Mouse (Mus musculus): ENCODE data around the gene Cks2. TPM values are rescaled to one million over a fixed set of nuclear protein-coding genes. Genes with fewer than 3 reads are reported as not detected.
"Not testable (repeated sequence)": the region's sequence is repeated elsewhere in the genome, so short reads cannot be mapped to it uniquely, and the experiment has no call there.

The Cks2 gene
- polyA plus RNA-seq, 1 experiment: 4.8 TPM

DNA sequence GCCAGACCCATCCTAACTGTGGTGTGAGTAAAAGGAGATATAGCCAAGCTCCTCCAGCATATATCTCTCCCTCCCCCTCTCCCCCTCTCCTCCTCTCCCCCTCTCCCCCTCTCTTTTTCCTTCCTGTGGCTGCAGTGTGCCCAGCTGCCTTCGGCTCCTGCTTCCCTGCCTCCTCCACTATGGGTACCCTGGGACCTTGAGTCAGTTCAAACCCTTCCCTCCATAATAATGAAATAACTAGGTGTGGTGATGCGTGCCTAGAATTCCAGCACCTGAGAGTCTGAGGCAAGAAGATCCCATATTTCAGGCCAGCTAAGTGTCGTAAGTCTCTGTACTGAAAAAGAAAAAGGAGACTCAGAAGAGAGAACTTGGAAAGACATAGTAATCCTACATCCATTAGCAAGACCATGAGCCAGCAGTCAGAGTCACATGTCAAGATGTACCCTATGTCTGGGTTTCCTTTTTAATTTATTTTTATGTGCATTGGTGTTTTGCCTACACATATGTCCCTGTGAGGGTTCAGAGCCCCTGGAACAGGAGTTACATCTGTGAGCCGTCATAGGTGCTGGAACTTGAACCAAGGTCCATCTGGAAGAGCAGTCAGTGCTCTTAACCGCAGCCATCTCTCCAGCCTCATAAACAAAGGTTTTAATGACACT, 12.3 kb upstream of the Cks2 start:
- no peak for DNase-seq
- H3K4me1 ChIP-seq (ENCODE audit: control insufficient read depth, insufficient read depth, low read length): no peaks in the 10 kb centered on the region
- H3K4me3 ChIP-seq (replicated peaks; ENCODE audit: extremely low read depth, low read depth, low read length): no peak overlapping the region
- WGBS: 80% methylated on average over 5 of the region's 5 CpGs
- TF ChIP-seq POLR2A (IDR thresholded peaks at IDR 0.05; ENCODE audit: borderline replicate concordance, extremely low read depth, low read depth, low read length): no peak

DNA sequence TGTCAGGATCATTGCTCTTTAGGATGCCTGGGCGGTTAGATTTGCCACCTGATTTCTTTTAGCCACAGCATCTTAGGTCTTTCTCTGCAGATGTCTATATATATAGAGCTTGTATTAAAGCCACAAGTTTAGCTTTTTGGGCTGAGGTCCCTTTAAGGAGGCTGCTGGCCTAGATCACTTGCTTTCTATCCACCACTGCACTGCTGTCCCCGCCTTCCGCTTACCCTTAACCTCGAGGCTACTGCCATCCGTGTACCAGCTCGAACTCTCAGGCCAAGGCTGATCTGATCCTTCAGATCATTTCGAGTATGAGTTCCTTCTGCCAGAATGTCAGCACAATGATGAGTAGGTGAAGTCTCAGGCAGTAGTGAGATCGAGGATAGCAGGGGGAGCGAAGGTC, 9.6 kb upstream of the Cks2 start:
- H3K4me1 ChIP-seq (ENCODE audit: control insufficient read depth, insufficient read depth, low read length): not testable (repeated sequence)

DNA sequence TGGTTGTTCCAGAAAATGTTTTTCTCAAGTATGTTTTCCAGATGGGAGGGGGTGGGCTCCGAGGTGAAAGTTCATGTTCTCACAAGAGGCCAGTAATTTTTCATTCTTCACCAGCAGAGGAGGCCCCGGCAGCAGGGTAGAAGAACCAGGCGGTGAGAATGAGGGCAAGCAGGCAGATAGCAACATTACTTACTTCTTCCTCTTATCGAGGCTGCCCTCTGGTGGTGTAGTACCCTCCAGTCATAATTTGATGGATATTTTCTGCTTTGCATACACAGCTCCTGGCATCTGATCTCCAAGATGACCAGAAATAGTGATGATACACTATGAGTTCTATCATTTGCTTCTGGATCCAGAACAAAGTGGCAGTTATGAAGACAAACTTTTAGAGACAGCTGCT, 6.1 kb upstream of the Cks2 start:
- 79% methylated on average over 4 of the region's 4 CpGs for WGBS
- TF ChIP-seq POLR2A (IDR thresholded peaks at IDR 0.05; ENCODE audit: borderline replicate concordance, extremely low read depth, low read depth, low read length): no peak
- TF ChIP-seq CTCF (IDR thresholded peaks at IDR 0.05; ENCODE audit: insufficient read depth, low read length): no peak
- Histone ChIP-seq H3K4me1 (ENCODE audit: control insufficient read depth, insufficient read depth, low read length) (no peaks in the 10 kb centered on the region), H3K4me3 (replicated peaks; ENCODE audit: extremely low read depth, low read depth, low read length) (no peak overlapping the region)
- no peak for DNase-seq

More for the DNA sequence above, 9.6 kb upstream of the Cks2 start:
- WGBS: 42% methylated on average over 6 of the region's 9 CpGs
- DNase-seq; H3K4me3 ChIP-seq (replicated peaks; ENCODE audit: extremely low read depth, low read depth, low read length): not testable (repeated sequence)

DNA sequence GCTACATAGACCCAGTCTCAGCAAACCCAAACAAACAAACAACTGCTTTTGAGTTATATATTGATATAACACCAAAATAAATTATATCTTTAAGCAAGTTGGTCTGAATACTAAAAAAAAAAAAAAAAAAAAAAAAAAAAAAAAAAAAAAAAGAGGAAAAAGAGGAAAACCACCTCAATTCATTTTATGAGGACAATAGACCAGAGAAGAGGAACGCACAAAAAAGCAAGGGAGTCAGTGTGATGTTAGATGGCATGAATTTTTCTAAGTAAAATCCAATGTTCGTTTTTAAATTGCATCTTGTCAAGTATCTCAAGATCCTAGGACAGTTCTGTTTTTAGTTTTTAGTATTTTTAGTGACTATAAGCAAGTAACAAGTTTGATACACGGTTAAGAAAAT, 3.6 kb upstream of the Cks2 start:
- 82% methylated on average over 3 of the region's 3 CpGs for WGBS
- no peak for DNase-seq
- TF ChIP-seq CTCF (IDR thresholded peaks at IDR 0.05; ENCODE audit: insufficient read depth, low read length): no peak
- TF ChIP-seq POLR2A (IDR thresholded peaks at IDR 0.05; ENCODE audit: borderline replicate concordance, extremely low read depth, low read depth, low read length): no peak
- Histone ChIP-seq H3K4me1 (ENCODE audit: control insufficient read depth, insufficient read depth, low read length) (peaks cover 8% of the 10 kb centered on the region), H3K4me3 (replicated peaks; ENCODE audit: extremely low read depth, low read depth, low read length) (no peak overlapping the region)

DNA sequence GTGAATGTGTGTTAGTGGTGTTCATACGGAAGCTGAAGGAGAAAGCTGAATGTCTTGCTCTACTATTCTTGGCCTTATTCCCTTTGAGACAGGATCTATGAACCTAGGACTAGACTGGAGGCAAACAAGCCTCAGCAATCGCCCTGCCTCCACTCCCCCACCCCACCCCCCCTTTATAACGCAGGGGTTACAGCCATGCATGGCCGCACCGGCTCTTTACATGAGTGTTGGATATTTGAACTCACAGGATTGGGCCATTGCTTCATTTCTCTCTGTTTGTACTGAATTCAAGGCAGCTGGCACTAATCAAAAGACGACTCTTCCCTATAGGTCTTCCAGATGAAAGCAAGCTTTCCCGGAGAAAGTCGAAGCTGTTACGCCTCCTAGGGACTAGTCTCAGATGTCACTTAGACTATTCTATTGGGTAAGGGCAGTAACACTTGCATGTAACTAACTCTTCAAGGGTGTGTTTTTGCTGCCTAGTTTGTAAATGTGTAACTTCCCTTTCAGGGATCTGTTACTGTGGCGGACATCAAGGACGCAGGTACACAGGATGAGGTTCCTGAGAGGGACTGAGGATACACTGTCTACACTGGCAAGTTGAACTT, 2.8 kb upstream of the Cks2 start:
- Histone ChIP-seq H3K4me1 (ENCODE audit: control insufficient read depth, insufficient read depth, low read length) (peaks cover 8% of the 10 kb centered on the region), H3K4me3 (replicated peaks; ENCODE audit: extremely low read depth, low read depth, low read length) (no peak overlapping the region)
- 37% methylated on average over 11 of the region's 11 CpGs for WGBS
- TF ChIP-seq CTCF (IDR thresholded peaks at IDR 0.05; ENCODE audit: insufficient read depth, low read length) (no peak), POLR2A (IDR thresholded peaks at IDR 0.05; ENCODE audit: borderline replicate concordance, extremely low read depth, low read depth, low read length) (no peak)
- no peak for DNase-seq

DNA sequence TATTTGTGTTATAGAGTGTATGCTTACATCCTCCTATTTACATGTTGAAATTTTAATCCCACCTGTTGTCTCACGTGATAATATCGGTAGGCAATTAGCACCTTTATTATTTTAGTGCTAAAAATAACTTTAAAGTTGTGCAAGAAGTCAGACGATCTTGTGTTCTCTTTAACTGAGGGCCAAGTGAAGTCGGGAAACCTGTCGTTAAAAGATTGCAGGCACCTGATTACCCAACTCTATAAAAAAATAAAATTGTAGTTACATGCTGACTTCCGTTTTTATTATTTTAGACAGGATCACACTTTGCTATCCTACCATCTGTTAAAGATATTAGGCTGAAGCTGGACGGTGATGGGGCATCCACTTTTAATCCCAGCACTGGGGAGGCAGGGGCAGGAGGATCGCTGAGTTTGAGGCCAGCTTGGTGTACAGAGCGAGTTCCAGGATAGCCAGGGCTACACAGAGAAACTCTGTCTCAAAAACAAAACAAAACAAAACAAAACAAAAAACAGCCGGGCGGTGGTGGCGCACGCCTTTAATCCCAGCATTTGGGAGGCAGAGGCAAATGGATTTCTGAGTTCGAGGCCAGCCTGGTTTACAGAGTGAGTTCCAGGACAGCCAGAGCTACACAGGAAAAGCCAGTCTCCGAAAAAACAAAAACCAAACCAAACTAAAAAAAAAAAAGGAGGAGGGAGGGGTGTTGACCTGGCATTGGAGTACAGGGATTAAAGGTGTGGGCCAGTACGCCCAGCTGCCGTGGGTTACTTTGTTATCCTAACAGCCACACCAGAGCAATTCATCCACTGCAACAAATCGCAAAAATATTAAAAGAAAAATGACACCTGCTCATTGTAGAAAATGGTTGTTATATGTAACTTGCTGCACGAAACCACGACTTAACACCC, 856 bp upstream of the Cks2 start:
- no peak for DNase-seq
- H3K4me3 ChIP-seq (replicated peaks; ENCODE audit: extremely low read depth, low read depth, low read length): peak overlapping the region; percentile 59
- H3K4me1 ChIP-seq (ENCODE audit: control insufficient read depth, insufficient read depth, low read length): peaks cover 8% of the 10 kb centered on the region
- WGBS: 42% methylated on average over 20 of the region's 20 CpGs
- TF ChIP-seq POLR2A (IDR thresholded peaks at IDR 0.05; ENCODE audit: borderline replicate concordance, extremely low read depth, low read depth, low read length): no peak
- no peak for TF ChIP-seq CTCF (IDR thresholded peaks at IDR 0.05; ENCODE audit: insufficient read depth, low read length)

DNA sequence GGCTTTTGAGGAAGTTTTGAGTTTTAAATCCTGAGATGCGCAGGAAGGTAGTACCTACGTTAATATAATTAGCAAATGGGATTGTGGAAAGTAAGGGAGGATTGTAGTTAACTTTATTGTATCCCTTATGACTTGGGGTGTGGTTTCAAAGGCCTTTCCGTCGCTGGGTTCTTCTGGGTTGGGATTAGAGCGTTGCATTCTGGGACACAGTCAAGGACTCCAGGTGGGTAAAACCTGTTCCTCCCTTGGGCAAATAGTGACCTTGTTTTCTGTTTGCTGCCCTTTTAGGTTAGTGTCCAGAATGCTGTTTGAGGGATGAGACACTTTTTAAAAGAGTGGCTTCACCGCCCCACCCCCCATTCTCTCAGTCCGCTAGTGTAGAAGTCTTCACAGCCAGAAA, 840 bp downstream of the Cks2 start:
- H3K4me3 ChIP-seq (replicated peaks; ENCODE audit: extremely low read depth, low read depth, low read length): peak overlapping the region; percentile 60
- no peak for DNase-seq
- 2% methylated on average over 7 of the region's 7 CpGs for WGBS
- TF ChIP-seq POLR2A (IDR thresholded peaks at IDR 0.05; ENCODE audit: borderline replicate concordance, extremely low read depth, low read depth, low read length) (no peak), CTCF (IDR thresholded peaks at IDR 0.05; ENCODE audit: insufficient read depth, low read length) (no peak)
- peaks cover 9% of the 10 kb centered on the region for H3K4me1 ChIP-seq (ENCODE audit: control insufficient read depth, insufficient read depth, low read length)

DNA sequence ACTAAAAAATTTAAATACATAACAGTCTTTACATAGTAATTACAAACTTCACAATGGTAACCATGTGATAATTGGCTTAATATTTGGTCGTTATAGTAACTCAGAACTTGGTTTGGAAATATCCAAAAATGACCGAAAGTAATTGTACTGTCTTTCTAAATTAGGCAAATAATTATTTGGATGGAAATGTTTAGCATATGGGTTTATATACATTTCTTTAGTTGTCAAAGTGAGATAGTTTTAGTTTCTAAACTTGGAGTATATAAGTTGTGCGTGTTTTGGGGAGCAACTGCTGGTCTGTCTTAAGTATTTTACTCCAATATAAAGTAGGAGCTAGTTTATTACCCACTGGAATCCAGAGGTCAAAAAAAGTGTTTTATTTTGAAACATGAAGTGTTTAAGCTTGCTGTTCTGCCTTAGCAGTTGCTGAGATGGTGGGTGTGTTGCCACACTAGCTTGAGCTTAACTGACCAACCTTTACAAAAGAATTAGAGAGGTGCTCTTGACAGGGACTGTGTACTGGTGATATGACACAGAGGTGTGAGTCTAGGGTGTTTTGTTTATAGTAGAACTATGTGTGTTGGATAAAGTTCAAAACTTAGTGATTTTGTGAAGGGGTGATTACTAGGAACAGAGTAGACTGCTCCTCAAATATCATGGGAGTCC, 1.5 kb downstream of the Cks2 start:
- TF ChIP-seq POLR2A (IDR thresholded peaks at IDR 0.05; ENCODE audit: borderline replicate concordance, extremely low read depth, low read depth, low read length) (no peak), CTCF (IDR thresholded peaks at IDR 0.05; ENCODE audit: insufficient read depth, low read length) (no peak)
- H3K4me3 ChIP-seq (replicated peaks; ENCODE audit: extremely low read depth, low read depth, low read length): no peak overlapping the region
- WGBS: 15% methylated on average over 3 of the region's 3 CpGs
- peaks cover 11% of the 10 kb centered on the region for H3K4me1 ChIP-seq (ENCODE audit: control insufficient read depth, insufficient read depth, low read length)
- no peak for DNase-seq

DNA sequence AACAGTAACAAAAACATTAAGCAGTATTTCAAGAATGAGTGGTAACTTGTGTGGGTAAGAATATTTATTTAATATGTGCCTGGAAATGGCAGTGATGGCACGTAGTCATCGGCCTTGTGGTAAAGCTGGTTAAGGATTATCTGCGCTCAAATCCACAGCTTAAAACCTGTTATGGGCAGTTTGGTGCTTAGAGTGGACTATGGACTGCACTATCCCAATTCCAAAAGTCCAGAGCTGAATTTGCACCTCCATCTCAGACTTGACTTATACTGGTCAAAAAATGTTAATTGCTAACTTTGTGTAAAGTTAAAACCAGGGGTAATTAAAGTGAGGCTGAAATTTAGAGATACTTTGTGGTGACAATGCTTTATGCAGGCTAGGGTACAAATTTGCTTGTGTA, 2.7 kb downstream of the Cks2 start:
- Histone ChIP-seq H3K4me3 (replicated peaks; ENCODE audit: extremely low read depth, low read depth, low read length) (no peak overlapping the region), H3K4me1 (ENCODE audit: control insufficient read depth, insufficient read depth, low read length) (peaks cover 14% of the 10 kb centered on the region)
- 81% methylated on average over 3 of the region's 3 CpGs for WGBS
- TF ChIP-seq CTCF (IDR thresholded peaks at IDR 0.05; ENCODE audit: insufficient read depth, low read length) (no peak), POLR2A (IDR thresholded peaks at IDR 0.05; ENCODE audit: borderline replicate concordance, extremely low read depth, low read depth, low read length) (no peak)
- DNase-seq: no peak
